Mouse (Mus musculus) heart, postnatal 0 days (tissue): ENCODE measurements around the gene Tectb. TPM values are rescaled to one million over a fixed set of nuclear protein-coding genes. Genes with fewer than 3 reads are reported as not detected.
A peak's percentile ranks its signal among the peaks of the same experiment; 100 is the strongest.

ENCODE experiments used
- ATAC-seq: fragments of 200-750 bp; cut with Nextera tagmentation; 2 replicates; pipeline ENCODE4 v1.8.0; 2017; ENCODE audit warnings: low read depth, moderate number of reproducible peaks, moderate library complexity; ENCODE audit not compliant: insufficient read depth
- DNase-seq: peaks from one replicate; pipeline ENCODE4 v3.0.0-alpha.2; 2016; ENCODE audit warnings: low spot score
- H3K27ac ChIP-seq: fragments of 300-500 bp; sonication (generic); 2 replicates; pipeline ENCODE4 v1.5.1; 2014; ENCODE audit warnings: low read depth, mild to moderate bottlenecking
- H3K27me3 ChIP-seq: fragments of 300-500 bp; sonication (generic); 2 replicates; pipeline ENCODE4 v1.6.1; 2014; ENCODE audit warnings: low read length, mixed read lengths; ENCODE audit not compliant: control insufficient read depth, insufficient read depth
- H3K36me3 ChIP-seq: fragments of 300-500 bp; sonication (generic); replicated peaks from 2 replicates; pipeline ENCODE4 v1.6.1; 2014; ENCODE audit warnings: low read length, mixed read lengths; ENCODE audit not compliant: control insufficient read depth, insufficient read depth
- H3K4me1 ChIP-seq: fragments of 300-500 bp; sonication (generic); 2 replicates; pipeline ENCODE4 v1.6.1; 2014; ENCODE audit warnings: antibody characterized with exemption; ENCODE audit not compliant: control insufficient read depth, insufficient read depth
- H3K4me2 ChIP-seq: fragments of 300-500 bp; sonication (generic); 2 replicates; pipeline ENCODE4 v1.6.1; 2014; ENCODE audit warnings: low read depth, mild to moderate bottlenecking, low read length, moderate library complexity
- H3K4me3 ChIP-seq: fragments of 300-500 bp; sonication (generic); 2 replicates; pipeline ENCODE4 v1.5.1; 2014; ENCODE audit warnings: low read depth, low read length
- H3K9ac ChIP-seq: fragments of 300-500 bp; sonication (generic); replicated peaks from 2 replicates; pipeline ENCODE4 v1.6.1; 2014; ENCODE audit warnings: low read depth, low read length, mixed read lengths
- H3K9me3 ChIP-seq: fragments of 300-500 bp; sonication (generic); replicated peaks from 2 replicates; pipeline ENCODE4 v1.6.1; 2016; ENCODE audit warnings: low read length; ENCODE audit not compliant: control insufficient read depth
- CTCF ChIP-seq: IDR thresholded peaks from 2 replicates; pipeline ENCODE4 v1.5.1; 2016; ENCODE audit warnings: antibody characterized with exemption, control low read depth, low read depth
- EP300 ChIP-seq: IDR thresholded peaks from 2 replicates; pipeline ENCODE4 v1.6.1; 2016; ENCODE audit warnings: antibody characterized with exemption, low read depth
- WGBS: fragments of 180-500 bp; shearing (Covaris S2); extraction: QIAGEN DNeasy Blood & Tissue Kit; methylation state at CpG from one replicate; pipeline ENCODE4 v1.1.7; 2014; 5-methylcytosine and 5-hydroxymethylcytosine counted together
- polyA plus RNA-seq: library from polyadenylated mRNA; unstranded; fragments of >200 nt; fragmentation: Nextera tagmentation; extraction: Ambion mirVana; gene quantifications from 2 replicates; pipeline ENCODE4 v1.2.1, GENCODE M21; 2015
- total RNA-seq: library from RNA; depleted of rRNA; stranded (reverse); fragments of >200 nt; gene quantifications from 2 replicates; pipeline ENCODE4 v1.2.3, GENCODE M21; 2014; ENCODE audit warnings: low replicate concordance

The Tectb gene
- total and polyA plus RNA-seq, 2 experiments from 2014 or later, result 0.15 TPM; not detected in 1

DNA sequence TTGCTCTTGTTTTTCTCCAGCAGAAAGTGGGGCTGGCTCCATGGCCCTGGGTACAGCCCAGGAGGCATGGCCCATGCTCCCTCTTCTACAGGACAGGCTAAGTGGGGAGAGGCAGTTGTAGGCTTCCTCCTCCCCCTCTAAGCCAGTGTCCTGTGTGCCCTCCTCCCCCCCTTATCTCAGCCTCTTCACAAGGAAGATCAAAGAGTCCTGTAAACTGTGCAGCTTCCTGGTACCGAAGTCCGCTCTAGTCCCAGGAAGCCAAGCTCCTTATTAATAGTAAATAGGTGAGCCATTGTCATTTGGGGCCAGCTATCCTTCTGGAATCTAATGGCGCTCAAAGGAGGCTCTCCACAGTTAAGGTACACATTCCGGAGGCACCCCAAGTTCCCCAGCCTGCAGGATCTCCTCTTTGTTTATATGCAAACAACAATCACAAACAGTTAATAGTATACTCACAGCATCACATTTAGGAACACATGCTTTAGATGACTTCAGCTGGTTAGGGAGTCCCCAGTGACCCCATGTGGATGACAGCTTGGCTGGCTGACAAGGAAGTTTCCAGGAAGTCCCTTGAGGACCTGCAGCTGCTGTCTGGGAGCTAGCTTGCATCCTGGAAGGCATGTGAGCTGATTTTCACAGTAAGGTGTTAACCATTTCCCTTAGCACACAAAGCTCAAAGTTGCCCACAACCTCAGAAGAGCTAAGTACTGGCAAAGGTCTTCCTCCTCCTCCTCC lies 43.7 kb upstream of the Tectb start:
- Histone ChIP-seq H3K4me1 (peaks cover 7% of the 10 kb centered on the region), H3K27ac (no peak overlapping the region), H3K27me3 (no peaks in the 10 kb centered on the region), H3K4me3 (no peak overlapping the region), H3K36me3 (no peaks in the 10 kb centered on the region), H3K9me3 (no peaks in the 10 kb centered on the region), H3K9ac (no peak overlapping the region), H3K4me2 (no peak overlapping the region)
- TF ChIP-seq CTCF (no peak), EP300 (no peak)
- peak; percentile 42; the same call in 1 of the 2 replicates for ATAC-seq
- peak; percentile 49 for DNase-seq
- WGBS, result 53% methylated on average over 4 of the region's 4 CpGs

DNA sequence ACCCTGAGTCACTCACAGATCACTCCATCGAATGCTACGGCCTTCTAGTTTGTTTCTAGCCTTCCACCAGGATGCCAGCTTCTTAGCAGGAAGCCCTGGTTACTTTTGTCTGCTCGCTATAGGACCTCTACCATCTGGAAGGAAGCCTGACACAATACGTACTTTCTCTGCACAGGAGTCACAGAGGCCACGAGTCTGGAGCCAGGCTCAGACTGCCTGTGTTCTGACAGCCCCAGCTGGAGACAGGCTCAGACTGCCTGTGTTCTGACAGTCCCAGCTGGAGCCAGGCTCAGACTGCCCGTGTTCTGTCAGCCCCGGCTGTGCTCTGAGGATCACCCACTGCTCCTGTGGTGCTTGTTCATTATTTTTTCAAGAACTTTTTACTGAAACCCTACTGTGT lies 42.6 kb upstream of the Tectb start:
- Histone ChIP-seq H3K9ac (no peak overlapping the region), H3K27ac (no peak overlapping the region), H3K4me2 (no peak overlapping the region), H3K9me3 (no peaks in the 10 kb centered on the region), H3K27me3 (no peaks in the 10 kb centered on the region), H3K4me1 (peaks cover 7% of the 10 kb centered on the region), H3K36me3 (no peaks in the 10 kb centered on the region), H3K4me3 (no peak overlapping the region)
- no peak for TF ChIP-seq CTCF
- TF ChIP-seq EP300, result no peak
- WGBS, result 35% methylated on average over 7 of the region's 7 CpGs
- peak; percentile 45 for ATAC-seq
- no peak for DNase-seq

DNA sequence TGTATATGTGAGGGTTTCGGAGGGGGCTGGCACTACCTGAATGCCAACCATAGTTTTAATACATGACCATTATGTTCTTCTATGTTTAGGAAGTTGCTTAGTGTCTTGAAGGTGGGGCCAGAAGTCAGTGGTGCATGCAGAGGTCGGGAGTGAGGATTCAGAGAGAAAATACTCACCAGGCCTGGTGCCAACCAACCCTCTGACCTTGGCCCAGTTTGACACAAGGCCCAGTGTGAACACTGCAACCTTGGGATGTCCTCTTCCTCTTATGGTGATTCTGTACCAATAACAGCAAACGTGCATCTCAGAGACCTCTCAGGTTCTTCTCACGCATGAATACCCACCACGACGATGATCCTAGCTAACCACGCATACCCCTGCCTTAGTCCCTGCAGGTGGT lies 42.0 kb upstream of the Tectb start:
- WGBS, result 76% methylated on average over 7 of the region's 7 CpGs
- H3K9me3 ChIP-seq, result no peaks in the 10 kb centered on the region
- H3K9ac ChIP-seq, result no peak overlapping the region
- no peak overlapping the region for H3K4me3 ChIP-seq
- H3K4me2 ChIP-seq, result no peak overlapping the region
- peaks cover 7% of the 10 kb centered on the region for H3K4me1 ChIP-seq
- no peaks in the 10 kb centered on the region for H3K36me3 ChIP-seq
- DNase-seq (no peak), ATAC-seq (no peak)
- no peaks in the 10 kb centered on the region for H3K27me3 ChIP-seq
- no peak overlapping the region for H3K27ac ChIP-seq
- TF ChIP-seq CTCF (no peak), EP300 (no peak)

DNA sequence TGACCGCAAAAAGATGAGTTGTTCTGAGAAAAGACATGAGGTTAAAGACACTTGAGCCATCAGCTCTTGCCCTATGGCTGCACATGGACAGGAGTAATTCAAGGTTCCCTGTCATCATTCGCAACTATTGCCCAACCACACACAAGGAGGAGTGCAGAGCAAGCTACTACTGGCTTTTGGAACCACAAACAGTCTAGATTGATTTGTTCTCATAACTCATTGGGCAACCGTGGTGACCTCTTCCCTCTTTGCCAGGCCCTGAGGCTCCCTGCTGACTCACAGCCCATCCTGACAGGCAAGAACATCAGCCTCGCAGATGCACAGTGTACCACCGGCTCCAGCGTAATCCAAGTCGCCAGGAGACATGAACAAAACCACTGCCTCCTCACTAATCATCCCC lies 41.2 kb upstream of the Tectb start:
- no peak for TF ChIP-seq EP300
- no peak for TF ChIP-seq CTCF
- ATAC-seq (no peak), DNase-seq (no peak)
- Histone ChIP-seq H3K9ac (no peak overlapping the region), H3K4me2 (no peak overlapping the region), H3K4me1 (peaks cover 7% of the 10 kb centered on the region), H3K9me3 (no peaks in the 10 kb centered on the region), H3K27ac (no peak overlapping the region), H3K36me3 (no peaks in the 10 kb centered on the region), H3K27me3 (no peaks in the 10 kb centered on the region), H3K4me3 (no peak overlapping the region)
- 76% methylated on average over 7 of the region's 7 CpGs for WGBS

DNA sequence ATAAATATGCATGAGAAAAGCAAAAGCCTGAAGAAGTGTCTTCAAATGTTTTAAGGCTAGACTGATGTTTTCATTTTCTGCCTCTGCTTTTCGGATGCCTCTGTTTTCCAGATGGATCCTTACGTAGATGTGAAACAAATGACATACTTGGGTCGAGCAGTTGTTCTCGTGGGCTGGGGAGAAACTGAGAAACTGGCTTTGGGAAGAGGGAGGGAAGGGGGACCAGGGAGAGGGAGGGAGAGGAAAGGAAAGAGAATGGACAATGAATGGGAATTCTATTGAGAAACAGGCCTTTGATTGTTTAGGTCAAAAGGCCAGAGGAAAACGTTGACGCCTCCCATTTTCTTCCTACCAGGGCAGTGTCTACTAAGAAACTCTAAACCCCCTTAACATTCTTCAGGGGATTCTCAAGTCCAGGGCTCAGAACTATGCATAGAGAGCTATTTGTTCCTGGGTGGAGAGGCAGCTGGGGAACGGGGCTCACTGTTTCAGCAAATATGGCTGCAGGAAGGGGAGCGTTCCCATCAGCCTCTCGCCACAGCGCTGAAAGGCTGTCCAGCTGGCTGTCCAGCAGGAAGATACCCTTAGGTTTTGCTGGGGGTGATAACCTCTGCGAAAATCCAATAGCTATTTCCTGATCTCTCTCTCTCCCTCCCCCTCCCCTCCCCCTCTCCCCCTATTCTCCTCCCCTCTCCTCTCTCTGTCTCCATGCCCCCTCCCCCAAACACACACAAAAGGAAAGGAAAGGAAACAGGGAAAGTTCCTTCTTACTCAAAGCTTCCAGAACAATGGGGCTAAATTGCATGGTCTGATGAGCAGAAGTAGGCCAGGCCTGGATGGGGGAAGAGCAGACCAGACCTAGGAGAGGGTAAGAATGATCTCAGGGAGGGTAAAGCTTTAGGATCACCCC lies 36.9 kb upstream of the Tectb start:
- Histone ChIP-seq H3K4me2 (no peak overlapping the region), H3K9me3 (no peaks in the 10 kb centered on the region), H3K9ac (no peak overlapping the region), H3K36me3 (no peaks in the 10 kb centered on the region), H3K4me1 (no peaks in the 10 kb centered on the region), H3K27ac (no peak overlapping the region), H3K27me3 (no peaks in the 10 kb centered on the region), H3K4me3 (no peak overlapping the region)
- ATAC-seq (no peak), DNase-seq (no peak)
- WGBS, result 55% methylated on average over 11 of the region's 11 CpGs
- TF ChIP-seq CTCF, result no peak
- no peak for TF ChIP-seq EP300
